Mouse (Mus musculus) right cerebral cortex, postnatal 36 days (tissue): ENCODE data around the gene Mgrn1.

ENCODE experiments used
- DNase-seq, 2 experiments: peaks; one replicate each; pipeline ENCODE4 v3.0.0; 2022; ENCODE audit warnings: low spot score in 2 of 2, mixed read lengths in 1 of 2

Mgrn1 gene

GRCm38 (mm10) chr16:4907972-4908371 is 21.9 kb downstream of the Mgrn1 start:
- DNase-seq, result no peak

- no peak for DNase-seq
These were observed 23.7 kb downstream of the Mgrn1 start for GRCm38 (mm10) chr16:4909745-4910144.

- no peak for DNase-seq
These were observed 24.7 kb downstream of the Mgrn1 start for GRCm38 (mm10) chr16:4910758-4911157.

- no peak for DNase-seq
These were observed 26.1 kb downstream of the Mgrn1 start for GRCm38 (mm10) chr16:4912074-4912648.

GRCm38 (mm10) chr16:4912907-4913782 is 27.1 kb downstream of the Mgrn1 start:
- no peak for DNase-seq

GRCm38 (mm10) chr16:4913783-4914735 is 28.0 kb downstream of the Mgrn1 start:
- DNase-seq, result peak; percentile 80 to 83

GRCm38 (mm10) chr16:4915931-4916330 is 29.9 kb downstream of the Mgrn1 start:
- no peak for DNase-seq

GRCm38 (mm10) chr16:4916608-4917007 is 30.6 kb downstream of the Mgrn1 start:
- no peak for DNase-seq

GRCm38 (mm10) chr16:4920556-4920955 is 34.5 kb downstream of the Mgrn1 start:
- no peak for DNase-seq

GRCm38 (mm10) chr16:4922481-4922880 is 36.4 kb downstream of the Mgrn1 start:
- DNase-seq, result no peak

GRCm38 (mm10) chr16:4923996-4924395 is 37.9 kb downstream of the Mgrn1 start:
- no peak for DNase-seq

GRCm38 (mm10) chr16:4927967-4928366 is 41.9 kb downstream of the Mgrn1 start:
- DNase-seq, result no peak

GRCm38 (mm10) chr16:4928474-4928873 is 42.4 kb downstream of the Mgrn1 start:
- DNase-seq, result no peak

- no peak for DNase-seq
These were observed 46.4 kb downstream of the Mgrn1 start for GRCm38 (mm10) chr16:4932429-4932828.

- no peak for DNase-seq
These were observed 49.4 kb downstream of the Mgrn1 start for GRCm38 (mm10) chr16:4935430-4935829.

- no peak for DNase-seq
These were observed 50.1 kb downstream of the Mgrn1 start for GRCm38 (mm10) chr16:4935931-4936703.

- no peak for DNase-seq
These were observed 51.5 kb downstream of the Mgrn1 start for GRCm38 (mm10) chr16:4937351-4938190.

GRCm38 (mm10) chr16:4938461-4938860 is 52.4 kb downstream of the Mgrn1 start, which contains the start of gene Nudt16l1:
TSS of gene Nudt16l1 (plus strand) at chr16:4938761.
- DNase-seq, result no peak

GRCm38 (mm10) chr16:4938989-4939388 is 52.9 kb downstream of the Mgrn1 start:
- DNase-seq, result peak; percentile 93 to 95

- no peak for DNase-seq
These were observed 53.4 kb downstream of the Mgrn1 start for GRCm38 (mm10) chr16:4939412-4939811.
